Mouse (Mus musculus) A20 (cell line): ENCODE measurements around the gene Capn15.

Source experiments
- DNase-seq: peaks from one replicate; pipeline ENCODE4 v3.0.0-alpha.2; 2011; ENCODE audit warnings: low read depth, low spot score

Capn15 gene

DNA sequence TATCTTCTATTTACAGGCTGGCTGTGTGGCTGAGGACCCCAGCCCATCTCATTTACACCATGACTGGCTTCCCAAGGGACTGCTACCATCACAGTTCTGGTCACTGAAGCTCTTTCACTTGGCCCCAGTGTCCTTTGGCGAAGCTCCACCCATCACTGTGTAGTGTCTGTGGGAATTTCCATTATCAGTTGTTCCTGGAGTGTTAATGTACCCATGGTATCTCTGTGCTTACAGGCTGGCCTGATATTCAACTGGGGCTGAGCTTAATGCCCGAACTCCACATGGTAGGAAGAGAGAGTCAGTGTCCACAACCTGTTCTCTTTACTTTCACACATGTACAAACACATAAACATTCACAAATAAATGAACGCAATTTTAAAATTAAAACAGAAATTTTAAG, 7.9 kb upstream of the Capn15 start:
- no peak for DNase-seq

DNA sequence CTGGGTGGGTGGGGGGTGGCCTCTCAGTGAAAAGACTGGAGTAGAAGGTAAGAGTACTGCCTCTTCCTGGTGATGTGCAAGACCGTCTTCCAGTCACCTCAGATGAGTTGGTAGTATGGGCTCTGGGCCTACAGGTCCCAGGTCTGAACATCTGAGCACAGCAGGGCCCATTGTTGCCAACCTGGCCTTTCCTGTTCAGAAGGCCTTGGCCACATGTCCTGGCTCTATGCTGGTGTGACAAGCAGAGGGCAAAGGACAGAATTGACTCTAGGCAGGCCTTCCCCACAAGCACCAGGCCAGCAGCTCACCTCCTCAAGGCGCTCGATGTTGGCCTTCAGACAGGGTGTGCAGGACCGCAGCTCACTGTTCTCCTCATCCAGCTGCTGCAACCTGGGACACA, 6.7 kb upstream of the Capn15 start:
- no peak for DNase-seq

DNA sequence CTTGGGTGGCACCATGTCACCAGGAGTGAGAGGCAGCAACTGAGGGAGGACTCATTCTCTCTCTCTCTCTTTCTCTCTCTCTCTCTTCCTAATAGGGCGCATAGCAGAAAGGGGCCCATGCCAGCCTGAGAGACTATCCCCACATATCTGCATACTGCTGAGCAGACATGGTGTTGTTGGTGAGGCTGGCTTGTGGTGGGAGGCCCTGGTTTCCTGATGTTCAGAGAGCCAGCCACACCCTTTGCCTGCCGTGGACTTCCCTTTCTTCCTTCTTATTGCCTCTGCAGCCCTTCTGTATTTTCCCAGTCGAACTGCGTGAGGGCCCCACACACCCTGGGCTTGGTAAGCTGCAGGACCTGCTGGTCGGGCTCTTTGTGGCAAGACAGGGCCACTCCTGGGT, 4.7 kb upstream of the Capn15 start:
- DNase-seq, result no peak

DNA sequence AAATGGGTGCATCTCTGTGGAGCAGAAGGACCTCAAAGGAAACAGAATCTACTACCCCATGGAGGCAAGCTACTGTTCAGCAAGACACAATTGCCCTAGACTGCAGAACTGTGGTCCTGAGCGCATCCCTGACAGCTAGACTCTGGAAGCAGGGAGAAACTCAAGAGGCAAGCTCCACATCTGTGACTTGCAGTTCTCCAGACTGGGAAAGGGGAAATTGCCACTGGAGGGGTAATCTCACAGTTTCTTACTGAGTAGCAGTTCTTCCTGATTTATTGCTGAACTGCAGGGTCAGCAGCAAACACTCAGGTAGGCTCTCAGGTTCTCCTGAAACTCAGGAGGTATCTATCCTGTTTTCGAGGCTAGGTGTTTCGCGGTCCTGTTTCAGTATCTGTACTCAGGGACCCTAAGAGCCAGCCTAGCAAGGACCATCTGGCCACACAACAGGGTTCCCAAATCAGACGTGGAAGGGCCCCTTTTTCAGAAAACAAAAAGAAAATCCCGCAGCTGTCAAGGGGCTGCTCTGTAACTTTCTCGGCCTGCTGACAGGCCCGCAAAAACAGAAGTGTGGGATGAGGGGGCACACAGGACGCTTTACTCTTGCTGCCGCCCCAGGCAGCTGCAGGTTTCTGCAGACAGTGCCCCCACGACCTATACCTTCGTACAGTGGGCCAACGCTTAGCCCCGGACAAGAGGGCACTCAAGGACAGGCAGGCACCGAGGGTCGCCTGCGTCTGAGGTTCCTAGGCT, 865 bp downstream of the Capn15 start:
- peak; percentile 41 for DNase-seq

DNA sequence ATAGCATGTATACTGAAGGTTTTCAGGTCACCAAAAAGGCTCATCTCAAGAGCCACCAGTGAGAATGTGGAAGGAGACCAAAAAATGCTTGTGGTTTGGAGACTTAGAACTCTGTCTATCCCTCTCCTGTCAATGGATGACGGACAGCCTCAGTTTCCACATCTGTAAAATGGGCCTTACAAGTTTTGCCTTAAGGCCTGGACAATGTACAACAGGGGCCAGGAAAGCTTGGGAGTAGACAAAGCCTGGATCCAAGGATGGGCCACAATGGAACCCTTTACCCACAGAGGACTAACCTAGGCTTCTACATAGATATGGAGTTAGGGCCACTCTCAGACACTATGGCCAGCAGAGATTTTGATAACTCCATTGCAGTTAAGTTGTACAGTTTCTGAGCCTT, 1.5 kb downstream of the Capn15 start:
- DNase-seq, result no peak

DNA sequence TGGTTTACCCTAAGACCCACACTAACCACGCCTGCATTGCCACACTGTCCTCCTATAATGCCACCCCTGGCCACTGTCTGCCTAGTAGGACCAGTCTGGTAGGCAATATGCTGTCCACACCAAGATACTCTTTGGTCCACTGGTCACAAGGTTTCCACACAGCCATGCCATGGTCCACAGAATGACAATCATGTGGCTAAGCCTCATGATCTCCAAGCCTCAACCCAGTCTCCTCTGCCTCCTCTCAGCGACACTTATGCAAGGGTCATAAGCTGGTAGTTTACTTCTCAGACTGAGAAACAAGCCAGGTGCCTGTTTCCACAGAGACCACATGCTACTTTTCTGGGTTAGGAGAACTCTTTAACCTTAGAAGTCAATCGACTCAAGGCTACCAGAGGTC, 2.7 kb downstream of the Capn15 start:
- no peak for DNase-seq

DNA sequence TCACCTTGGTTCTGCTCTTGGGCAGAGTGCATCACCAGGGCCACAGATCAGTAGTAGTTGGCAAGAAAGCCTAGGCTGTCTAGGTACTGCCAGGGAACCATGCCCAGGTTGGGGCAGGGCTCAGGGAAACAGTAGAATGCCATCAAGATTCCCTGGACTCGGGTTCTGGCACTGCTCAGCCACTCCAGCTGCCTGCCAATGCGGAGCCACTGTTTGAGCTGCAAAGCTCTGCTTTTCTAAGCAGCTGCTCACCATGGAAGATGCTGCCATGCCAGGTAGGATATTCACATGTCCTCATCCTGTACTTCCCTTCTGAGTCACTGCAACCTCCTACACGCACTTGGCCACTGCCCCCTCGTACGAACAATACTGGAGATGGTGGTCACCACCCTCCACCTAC, 4.7 kb downstream of the Capn15 start:
- DNase-seq, result no peak

DNA sequence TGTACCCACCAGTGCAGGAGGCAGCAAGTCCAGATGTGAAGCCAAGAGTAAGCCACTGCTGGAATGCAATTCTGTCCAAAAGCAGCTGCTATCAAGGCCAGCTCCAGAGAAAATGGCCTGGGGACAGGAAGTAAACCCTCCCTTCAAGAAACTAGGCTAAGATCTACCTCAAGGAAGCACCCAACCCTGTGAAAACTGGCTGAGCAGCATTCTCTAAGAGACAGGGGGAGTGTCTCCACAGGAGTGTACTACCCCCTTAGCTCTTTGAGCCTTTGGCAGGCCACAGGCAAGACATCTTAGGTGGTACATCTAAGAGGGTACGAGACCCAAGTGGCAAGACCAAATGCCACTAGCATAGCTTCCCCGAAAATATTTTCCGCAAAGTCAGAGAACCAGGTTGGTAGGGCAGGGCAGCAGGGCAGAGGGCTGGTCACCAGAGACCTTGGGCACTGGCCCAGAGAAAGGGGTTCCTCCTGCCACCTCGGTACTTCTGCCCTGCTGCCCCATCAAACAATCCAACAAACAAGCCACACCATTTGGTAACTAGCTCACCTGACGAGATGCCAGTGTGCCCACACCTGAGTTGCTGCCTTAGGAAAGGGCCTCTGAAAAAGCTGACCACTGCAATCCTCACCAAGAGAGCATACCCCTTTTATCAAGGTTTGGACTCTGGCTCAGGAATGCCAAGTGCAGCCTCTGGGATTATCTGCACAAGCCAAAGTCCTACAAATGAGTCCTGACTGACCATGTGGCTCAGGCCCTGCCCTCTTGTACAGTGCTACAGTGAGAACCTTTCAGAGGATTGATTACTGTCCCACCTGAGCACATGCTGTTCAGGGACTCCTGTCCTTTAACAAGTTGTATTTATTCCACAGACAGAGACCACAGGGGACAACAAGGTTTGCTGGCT, 5.5 kb downstream of the Capn15 start:
- no peak for DNase-seq

DNA sequence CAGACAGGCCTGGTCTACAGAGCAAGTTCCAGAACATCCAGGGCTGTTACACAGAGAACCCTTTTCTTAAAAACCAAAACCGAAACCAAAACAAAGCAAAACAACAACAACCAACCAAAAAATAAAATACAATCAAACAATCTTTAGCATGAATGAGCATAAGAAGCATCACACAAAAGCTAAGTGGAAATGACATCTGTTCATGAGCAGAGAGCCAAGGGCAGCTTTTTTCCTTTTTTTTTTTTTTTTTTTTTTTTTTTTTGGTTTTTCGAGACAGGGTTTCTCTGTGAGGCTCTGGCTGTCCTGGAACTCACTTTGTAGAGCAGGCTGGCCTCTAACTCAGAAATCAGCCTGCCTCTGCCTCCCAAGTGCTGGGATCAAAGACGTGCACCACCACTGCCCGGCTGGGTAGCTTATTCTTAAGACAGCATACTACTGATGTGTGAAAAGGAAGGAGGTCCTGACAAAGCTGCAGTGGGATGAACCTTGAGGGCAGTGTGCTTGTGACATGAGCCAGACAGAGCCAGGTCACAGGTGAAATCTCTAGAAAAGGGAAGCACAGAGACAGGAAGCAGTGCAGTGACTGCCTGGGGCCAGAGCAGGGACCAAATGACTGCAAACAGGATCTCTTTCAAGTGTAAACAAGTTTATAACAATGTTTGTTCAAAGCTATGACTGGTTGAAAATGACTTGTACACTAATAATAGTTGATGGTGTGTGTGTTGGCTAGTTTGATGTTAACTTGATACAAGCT, 14.5 kb downstream of the Capn15 start:
- peak; percentile 84 for DNase-seq

DNA sequence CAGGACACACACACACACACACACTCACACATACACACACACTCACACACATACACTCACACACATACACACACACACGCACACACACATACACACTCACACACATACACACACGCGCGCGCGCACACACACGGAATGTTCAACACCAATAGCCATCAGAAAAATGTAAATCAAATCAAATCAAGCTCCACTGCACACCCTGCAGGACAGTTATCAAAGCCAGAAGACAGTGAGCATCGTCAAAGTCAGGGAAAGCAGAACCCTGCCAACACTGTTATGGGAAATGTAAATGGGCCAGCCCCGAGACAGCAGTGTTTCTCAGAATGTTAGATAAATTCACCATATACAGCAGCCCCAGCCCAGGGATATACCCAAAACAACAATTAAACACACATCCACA, 15.1 kb downstream of the Capn15 start:
- DNase-seq, result peak; percentile 28

DNA sequence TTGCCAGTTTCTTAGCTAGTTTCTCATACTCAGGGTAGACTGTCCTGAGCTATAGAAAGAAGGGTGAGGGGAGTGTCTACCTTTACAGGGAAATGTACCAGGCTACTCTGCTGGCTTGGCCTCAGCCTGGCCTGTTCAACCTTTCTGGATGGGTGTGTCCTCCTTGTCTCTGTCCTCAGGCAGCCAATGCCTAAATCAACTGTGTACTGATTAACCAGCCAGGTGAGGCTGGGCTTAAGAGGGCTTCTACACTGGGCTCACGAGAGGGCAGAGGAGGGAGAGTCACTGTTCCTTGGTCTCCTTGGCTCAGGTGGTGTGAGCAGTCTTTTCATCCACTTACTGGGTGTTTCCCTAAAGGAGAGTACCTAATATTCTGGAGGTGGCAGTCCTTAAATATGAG, 17.4 kb downstream of the Capn15 start:
- no peak for DNase-seq

DNA sequence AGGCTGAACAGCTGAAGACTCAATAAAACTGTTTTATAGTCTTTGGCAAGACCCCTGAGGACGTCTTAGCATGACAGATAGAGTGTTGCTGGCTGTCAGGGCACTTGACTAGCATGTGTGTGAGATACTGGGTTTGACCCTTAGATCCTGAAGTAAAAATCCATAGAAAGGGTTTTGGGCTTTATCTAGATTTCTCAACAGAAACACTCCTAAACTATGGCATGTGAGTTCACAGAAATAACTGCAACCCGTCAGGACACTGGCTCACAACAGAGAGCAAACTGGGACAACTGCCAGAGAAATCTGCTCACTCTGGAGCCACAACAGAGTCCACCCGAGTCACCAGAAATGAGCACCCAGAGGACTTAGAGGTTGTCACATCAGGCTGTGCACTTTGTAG, 17.9 kb downstream of the Capn15 start:
- no peak for DNase-seq

DNA sequence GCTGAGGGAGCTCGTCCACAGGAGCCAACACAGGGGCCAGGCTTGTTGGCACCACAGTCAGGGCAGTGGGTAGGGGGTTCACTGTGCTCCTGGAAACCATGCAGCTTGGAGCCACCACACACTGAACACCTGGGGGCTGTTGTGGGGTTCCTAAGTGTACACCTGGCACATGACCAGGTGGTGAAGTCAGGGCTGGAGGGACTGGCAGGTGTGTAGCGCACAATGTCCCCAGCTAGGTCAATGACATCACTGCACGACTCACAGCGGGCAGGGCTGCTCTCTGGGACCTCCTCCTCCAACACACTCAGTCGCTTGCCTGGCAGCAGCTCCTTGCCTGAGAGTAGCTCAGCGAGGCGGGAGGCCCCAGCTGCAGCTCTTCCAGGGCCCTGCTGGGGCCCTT, 21.3 kb downstream of the Capn15 start:
- no peak for DNase-seq

DNA sequence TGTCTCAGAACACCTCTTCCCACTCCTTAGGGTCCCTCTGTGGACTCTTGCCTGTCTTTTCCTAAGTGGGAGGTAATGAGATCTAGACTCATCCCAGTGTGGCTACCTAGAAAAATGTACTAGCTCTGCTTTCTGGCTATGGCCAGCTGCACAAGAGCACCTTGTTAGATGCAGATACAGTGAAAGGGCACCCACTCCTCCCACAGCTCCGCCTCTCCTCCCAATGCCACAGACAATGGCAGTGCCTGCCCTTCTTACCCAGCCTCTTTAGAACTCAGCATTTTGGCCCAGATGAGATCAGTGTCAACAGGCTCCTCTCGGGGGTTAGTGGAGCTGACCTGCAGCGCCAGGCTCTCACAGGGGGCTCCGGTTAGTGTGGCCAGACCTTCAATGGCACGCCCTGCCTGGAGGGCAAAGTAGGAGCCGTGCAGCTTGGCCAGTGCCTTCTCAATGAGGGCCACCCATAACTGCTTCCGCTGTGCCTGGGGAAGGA, 23.1 kb downstream of the Capn15 start:
- DNase-seq, result no peak

DNA sequence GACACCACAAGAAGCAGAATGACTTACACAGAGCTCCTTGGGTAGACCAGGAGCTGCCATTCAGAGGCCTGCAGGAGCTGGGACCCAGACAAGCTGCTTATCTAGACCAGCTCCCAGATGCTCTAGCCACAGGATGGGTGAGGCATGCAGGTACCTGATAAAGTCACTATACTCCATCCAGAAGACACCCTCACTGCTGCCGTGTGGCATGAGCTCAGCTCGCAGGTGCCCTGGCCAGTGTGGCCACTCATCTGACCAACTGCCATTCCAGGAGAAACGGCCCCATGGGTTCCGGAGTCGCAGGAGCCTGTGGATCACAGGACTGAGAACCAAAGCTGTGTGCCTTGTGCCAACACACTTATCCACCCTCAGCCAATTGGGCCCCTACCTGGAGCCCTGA, 24.0 kb downstream of the Capn15 start:
- no peak for DNase-seq

DNA sequence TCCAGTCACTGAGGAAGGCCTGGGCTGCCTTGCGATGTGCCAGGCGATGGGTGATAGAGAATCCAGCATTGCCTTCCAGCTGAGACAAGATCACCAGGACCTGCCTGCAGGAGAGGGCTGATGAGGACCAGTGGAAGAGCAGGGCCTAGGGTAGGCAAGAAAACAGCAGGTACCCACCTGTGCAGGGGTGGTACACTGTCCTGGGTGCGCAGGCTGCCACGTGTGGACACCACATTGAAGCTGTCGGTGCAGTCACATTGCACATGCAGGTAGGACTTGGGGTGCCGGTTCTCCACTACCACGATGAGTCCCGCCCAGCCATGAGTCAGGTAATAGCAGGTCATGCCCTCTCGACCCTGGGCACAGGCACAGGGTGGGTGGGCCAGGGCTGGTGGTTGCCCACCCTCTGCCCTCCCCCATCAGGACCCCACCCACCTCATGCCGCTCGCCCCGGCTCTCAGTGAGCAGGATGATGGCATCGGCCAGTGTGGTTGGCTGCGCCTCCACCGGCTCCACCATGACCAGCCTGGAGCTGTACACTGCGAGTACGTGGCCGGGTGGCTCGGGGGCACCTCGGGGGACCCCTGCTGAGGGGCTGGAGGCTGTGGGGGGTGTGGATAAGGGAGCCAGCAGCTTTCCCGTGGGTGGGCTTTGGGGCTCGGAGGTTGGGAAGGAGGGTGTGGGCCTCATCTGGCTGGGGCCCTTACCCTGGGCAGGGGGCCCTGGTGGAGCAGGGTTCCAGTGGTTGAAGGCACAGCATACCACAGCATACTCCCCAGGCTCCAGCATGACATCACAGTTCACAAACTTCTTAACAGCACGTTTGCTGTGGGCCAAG, 25.7 kb downstream of the Capn15 start:
- DNase-seq, result no peak

DNA sequence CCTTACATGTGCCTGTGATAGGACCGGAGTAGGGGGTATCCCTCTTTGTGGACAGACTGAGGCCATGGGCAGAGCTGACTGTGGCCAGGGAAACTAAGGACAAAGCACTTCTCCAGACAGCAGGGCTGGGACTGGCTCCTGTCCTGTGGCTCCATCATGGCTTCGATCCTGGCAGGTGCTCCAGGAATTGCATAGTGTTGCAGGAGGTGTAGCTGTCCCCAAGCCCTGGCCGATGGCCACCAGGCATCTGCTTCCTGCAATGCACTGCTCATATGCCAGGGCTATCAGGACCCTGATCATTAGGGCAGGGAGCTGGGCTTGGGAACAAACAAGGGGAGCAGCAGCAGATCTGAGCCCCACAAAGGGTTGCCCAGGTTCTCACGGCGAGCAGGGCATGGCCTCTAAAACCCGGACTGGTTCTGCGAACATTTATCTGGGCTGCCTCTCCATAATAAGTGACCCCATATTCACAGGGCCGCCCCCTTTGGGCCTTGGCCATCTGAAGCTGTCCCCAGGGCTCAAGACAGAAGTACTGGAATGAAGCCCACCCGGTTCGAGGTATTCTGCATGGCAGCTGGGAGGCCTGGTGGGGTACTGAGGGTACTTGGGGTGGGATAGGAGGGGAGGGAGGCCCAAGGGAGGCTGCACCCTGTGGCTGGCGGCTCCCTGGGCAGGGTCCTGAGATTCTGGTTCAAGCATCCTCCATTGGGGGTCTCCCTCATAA, 26.7 kb downstream of the Capn15 start:
- no peak for DNase-seq

DNA sequence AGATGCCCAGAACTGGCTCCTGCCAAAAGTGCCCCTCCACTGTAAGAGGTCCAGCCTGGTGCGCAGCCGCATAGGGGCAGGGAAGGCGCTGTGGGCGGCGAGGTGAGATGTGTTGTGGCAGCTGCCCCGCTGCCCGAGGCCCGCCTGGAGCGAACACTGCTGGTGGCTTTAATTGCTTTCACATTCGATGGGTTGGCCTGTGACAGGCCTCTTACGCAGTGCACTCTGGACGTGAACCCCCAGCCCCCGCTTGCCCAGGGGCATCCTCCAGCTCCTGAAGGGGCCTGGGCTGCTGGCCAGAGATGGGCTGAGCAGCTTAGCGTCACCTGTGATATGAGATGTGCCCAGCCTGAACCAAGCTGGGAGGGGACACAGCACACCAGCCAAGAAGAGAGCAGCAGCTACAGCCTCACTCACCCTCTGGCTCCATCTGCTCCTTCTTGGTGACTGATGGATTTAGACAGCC, 28.0 kb downstream of the Capn15 start:
- DNase-seq, result no peak

DNA sequence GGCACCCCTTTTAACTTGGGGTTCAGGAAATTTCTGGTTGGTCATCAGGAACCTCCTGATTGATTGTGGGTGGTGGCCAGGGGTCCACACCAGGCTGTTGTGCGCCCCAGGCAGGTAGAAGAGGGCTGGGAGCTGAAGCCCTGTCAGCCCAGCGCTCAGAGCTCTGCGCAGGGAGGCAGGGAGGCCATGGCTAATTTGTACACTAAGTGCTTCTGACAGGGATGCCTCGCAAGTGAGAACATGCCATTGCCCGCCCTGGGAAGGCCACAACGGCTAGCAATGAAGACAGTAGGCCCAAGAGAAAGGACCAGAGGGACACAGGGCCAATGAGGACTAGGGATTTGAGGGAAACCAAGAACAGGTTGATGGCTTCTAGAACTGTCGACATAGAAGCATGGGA, 29.0 kb downstream of the Capn15 start:
- DNase-seq, result no peak

DNA sequence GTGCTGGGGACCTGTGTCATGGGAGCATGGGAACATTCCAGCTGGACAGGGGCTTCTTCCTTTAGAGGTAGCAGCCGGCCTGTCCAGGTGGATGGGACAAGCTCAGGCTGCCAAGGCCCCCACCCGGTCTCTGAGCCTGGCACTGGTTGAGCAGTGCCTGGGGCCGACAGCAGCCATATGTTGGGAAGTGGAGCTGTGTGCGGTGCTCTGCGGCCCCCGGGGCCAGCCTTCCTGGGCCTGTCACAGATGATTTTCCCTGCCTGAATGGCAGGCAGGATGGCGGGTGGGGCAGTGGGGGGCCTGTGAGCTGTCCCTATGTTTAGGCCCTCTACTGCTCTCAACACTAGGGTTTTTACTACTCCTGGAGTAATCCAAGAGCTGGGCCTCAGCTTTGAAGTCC, 29.4 kb downstream of the Capn15 start:
- DNase-seq, result no peak
